Mouse (Mus musculus) cerebellum, adult 11-12 months (tissue): Measurements from ENCODE around the gene Eml2.

Experiments
- DNase-seq: peaks from one replicate; pipeline ENCODE4 v3.0.0; 2022

Gene Eml2

GRCm38 (mm10) chr7:19235092-19235671, 59.0 kb downstream of the Eml2 start:
- no peak for DNase-seq

- no peak for DNase-seq
Measured at GRCm38 (mm10) chr7:19236411-19236810, 60.2 kb downstream of the Eml2 start.

- DNase-seq = no peak
Measured at GRCm38 (mm10) chr7:19238344-19238743, 62.1 kb downstream of the Eml2 start.

- DNase-seq = peak; percentile 82
Measured at GRCm38 (mm10) chr7:19239423-19239822, 63.2 kb downstream of the Eml2 start.

- DNase-seq = no peak
Measured at GRCm38 (mm10) chr7:19239986-19240385, 63.8 kb downstream of the Eml2 start.

- no peak for DNase-seq
Measured at GRCm38 (mm10) chr7:19240905-19241463, 64.8 kb downstream of the Eml2 start.

- no peak for DNase-seq
Measured at GRCm38 (mm10) chr7:19242005-19242404, 65.8 kb downstream of the Eml2 start.

GRCm38 (mm10) chr7:19243858-19244257, 67.6 kb downstream of the Eml2 start:
- no peak for DNase-seq

- DNase-seq = no peak
Measured at GRCm38 (mm10) chr7:19245083-19245482, 68.9 kb downstream of the Eml2 start.

GRCm38 (mm10) chr7:19246855-19247254, 70.6 kb downstream of the Eml2 start:
- DNase-seq = no peak

- no peak for DNase-seq
Measured at GRCm38 (mm10) chr7:19247511-19247910, 71.3 kb downstream of the Eml2 start.

- no peak for DNase-seq
Measured at GRCm38 (mm10) chr7:19252078-19252477, 75.9 kb downstream of the Eml2 start.

GRCm38 (mm10) chr7:19253437-19253836, 77.2 kb downstream of the Eml2 start:
- DNase-seq = no peak

GRCm38 (mm10) chr7:19255395-19255794, 79.2 kb downstream of the Eml2 start:
- no peak for DNase-seq
